Mouse (Mus musculus) cerebellum, adult 9-10 months (tissue): ENCODE results near the gene Gsn.
A peak's percentile ranks its signal among the peaks of the same experiment; 100 is the strongest.

Source experiments
- DNase-seq: peaks from one replicate; pipeline ENCODE4 v3.0.0; 2022

The Gsn gene

GRCm38 (mm10) chr2:35255885-35256833 lies at the start of gene Gsn:
Gene Gsn, plus strand, starts transcription at chr2:35256380.
- DNase-seq: no peak

GRCm38 (mm10) chr2:35206761-35207160 lies 49.4 kb upstream of the Gsn start:
- no peak for DNase-seq

DNA sequence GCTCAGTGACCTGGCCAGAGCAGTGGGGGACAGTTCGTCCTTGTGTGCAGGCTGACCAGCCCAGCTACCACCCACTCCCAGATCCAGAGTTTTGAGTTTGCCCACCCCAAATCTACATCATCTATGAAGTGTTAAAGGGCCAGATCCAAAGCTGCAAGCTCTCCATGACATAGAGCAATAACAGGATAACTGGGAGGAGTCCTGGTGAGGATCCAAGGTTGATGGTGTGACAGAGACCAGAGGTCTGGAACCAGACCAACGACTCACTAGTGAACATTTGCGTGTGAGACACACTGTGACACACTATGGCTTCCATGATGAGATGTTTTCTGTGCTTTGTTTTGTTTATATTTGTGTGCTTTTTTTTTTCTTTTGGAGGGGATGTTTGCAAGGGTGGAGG lies 48.1 kb upstream of the Gsn start:
- DNase-seq: no peak

DNA sequence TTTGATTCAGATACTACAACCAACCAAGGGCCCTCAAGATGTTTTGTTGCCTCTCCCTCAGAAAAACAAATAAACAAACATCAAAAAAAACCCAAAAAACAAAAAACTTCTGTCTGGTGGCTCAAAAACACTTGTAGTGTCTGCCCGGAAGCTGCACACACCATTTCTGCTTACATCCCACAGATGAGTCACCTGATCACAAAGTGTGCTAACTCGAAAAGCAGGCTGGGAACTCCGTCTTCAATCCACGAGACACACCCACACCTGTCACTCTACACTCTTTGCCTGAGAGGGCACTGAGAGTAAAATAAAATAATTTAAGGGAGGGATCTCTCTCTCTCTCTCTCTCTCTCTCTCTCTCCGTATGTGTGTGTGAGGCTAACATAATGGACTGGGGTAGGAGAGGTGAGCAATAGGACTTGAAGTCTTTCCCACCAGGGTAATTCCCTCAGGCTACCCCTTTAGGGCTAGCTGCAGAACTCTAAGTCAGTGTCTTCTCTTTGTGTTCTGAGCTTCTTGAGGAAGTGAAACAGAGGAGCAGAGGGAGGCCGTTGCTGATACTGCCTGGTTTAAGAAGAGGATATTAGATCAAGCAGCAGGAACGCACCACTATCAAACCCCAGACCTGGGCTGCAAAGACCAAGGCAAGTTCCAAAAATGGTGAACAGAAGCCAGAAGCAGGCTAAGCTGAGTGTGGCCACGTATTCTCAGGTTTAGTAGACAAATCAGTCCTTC lies 47.1 kb upstream of the Gsn start:
- no peak for DNase-seq

GRCm38 (mm10) chr2:35211681-35212080 lies 44.5 kb upstream of the Gsn start:
- DNase-seq: no peak

GRCm38 (mm10) chr2:35213345-35213910 lies 42.8 kb upstream of the Gsn start:
- DNase-seq: no peak

GRCm38 (mm10) chr2:35214881-35215358 lies 41.3 kb upstream of the Gsn start:
- peak; percentile 74 for DNase-seq

GRCm38 (mm10) chr2:35215363-35215762 lies 40.8 kb upstream of the Gsn start:
- DNase-seq: no peak

DNA sequence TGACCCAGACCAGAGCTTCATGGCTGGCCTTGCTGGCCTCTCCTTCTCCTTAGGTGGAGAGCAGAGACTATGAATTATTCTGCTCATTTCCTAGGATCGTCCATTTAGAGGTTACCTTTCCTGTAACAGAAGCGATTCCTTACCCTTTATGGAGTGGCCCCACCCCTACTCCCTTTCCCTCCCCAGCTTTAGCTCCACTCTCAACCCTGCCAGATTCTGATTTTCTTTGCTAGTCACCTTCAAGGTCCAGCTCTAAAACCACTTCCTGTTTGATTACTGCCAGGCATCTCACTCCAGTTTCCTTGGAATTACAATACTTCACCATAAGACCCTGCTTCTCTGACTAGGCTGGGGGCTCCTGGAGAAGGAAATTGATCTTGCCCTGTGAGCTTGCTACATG lies 39.5 kb upstream of the Gsn start:
- no peak for DNase-seq

- no peak for DNase-seq
Observed at GRCm38 (mm10) chr2:35218736-35219135, 37.4 kb upstream of the Gsn start.

- no peak for DNase-seq
Observed at GRCm38 (mm10) chr2:35222822-35223391, 33.3 kb upstream of the Gsn start.

DNA sequence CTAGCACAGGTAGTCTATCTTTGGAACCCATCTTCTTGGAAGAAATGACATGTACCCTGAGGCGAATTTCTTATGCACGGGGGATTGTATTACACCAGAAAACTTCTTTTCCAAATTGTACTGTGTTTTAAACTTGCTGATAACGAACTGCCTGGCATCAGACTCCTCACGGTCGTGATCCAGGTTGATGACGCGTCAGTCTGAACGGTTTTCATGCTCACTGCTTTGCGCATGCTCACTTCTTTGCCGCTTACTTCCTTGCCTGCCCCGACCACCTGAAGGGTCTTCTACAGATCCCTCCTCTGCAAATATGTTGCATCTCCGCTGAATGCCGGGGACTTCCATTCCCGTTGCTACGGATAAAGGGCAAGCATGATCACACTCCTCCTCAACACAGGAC lies 31.9 kb upstream of the Gsn start:
- no peak for DNase-seq

GRCm38 (mm10) chr2:35228145-35228544 lies 28.0 kb upstream of the Gsn start:
- no peak for DNase-seq

GRCm38 (mm10) chr2:35230215-35230614 lies 26.0 kb upstream of the Gsn start:
- DNase-seq: no peak

DNA sequence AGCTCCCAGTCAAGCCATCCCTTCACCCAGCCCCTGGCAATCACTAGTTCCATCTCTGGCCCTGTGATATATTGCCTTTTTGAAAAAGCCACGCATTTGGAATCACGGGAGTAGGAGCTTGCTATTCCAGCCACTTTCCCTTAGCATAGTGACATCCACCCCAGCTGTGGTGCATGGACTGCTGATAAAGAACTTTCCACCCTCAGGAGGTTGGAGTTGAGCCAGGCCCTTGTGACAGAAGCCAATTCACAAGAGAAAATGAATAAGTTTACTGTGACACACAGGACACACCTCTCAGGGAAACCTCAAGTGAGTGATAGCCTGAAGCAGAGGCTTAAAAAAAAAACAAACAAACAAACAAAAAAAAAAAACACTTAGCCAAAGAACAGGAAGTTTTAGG lies 24.3 kb upstream of the Gsn start:
- DNase-seq: no peak

GRCm38 (mm10) chr2:35232595-35233445 lies 23.4 kb upstream of the Gsn start:
- DNase-seq: no peak

DNA sequence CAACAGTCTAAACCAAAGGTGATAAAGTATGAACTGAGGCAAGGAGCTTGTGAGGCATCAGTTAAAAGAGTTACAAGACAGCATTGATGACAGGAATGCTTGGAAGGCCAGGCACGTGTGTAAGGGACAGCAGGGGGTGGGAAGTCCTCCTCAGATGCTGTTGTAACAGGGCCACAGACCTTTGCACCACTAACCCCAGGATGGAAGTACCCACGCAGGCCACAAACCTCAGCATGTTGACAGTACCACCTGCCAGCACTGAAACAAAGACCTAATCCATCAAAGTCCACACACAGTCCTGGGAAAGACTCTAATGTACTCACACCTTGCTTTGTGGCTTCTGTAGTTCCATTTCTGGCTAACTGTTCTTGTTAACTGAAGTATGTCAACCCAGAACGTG lies 22.3 kb upstream of the Gsn start:
- no peak for DNase-seq

GRCm38 (mm10) chr2:35235021-35235420 lies 21.2 kb upstream of the Gsn start:
- no peak for DNase-seq

DNA sequence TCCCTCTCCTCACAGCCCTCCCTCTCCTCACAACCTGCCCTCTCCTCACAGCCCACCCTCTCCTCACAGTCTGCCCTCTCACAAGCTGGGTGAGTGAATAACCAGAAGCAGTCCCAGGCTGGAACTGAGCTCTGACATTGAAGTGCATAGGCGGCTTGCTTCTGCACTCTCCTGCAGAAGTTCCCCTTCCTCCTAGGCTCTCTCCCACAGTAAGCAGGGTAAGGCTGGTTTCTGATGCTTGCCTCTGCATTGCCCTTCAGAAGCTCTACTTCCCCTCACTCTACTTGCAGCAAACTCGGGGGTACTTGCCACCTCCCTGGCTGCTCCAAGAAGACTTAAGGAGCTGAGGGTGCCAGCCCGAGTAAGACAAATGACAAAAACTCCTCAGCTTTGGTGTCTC lies 11.9 kb upstream of the Gsn start:
- DNase-seq: no peak

- DNase-seq: no peak
Observed at GRCm38 (mm10) chr2:35247763-35248162, 8.4 kb upstream of the Gsn start.

- DNase-seq: no peak
Observed at GRCm38 (mm10) chr2:35252733-35253132, 3.4 kb upstream of the Gsn start.

DNA sequence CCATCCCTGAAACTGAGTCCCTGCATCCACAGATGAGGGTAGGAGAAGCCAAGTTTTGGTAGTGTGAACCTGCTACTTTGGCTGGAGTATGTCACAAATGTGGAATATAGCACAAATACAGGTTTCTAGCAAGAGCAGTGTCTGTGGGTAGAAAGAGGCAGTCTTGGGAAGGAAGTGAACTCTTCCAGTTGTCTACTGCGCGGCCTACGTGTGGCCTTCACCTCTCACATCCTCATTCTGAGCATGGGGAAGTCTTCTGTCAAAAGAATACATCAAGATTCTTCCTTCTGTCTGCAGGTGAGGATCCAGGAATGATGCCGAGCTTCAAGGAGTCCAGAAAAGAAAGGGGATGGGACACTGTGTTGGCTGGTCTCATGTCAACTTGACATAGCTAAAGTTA lies 2.4 kb upstream of the Gsn start:
- no peak for DNase-seq
